Mouse (Mus musculus): ENCODE measurements around the gene Foxo1.

DNA sequence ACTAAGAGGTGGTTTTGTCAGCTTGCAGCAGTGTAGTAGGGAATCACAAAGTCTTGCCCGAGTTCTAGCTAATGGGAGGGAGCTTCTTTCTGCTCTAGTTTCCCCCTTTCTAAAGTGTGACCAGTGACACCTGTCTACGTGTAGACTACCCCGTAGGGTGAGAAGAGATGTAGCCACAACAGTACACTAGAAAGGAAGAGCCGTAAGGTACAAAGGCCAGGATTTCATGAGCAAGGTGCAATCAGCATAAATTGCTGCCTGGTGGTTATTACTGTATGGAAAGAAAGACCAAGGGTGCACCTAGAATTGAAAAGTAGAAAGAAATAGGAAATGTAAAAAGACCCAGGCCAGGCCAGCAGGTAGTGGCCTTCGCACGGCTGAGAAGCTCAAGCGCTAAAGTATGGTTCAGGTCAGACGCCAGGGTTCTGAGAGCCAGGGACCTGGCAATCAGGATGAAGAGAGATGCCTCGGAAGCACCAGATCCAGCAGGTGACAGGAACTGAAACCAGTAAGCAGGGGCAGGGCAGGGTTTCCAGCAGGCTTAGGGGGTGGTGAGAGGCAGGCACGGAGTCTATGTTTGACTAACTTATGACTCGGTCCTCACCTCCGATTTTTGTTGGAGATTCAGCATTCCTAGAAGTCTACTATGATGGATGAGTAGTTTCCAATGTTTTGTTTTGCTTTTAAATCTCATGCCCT, 72.3 kb downstream of the Foxo1 start:
- no peak for TF ChIP-seq CTCF (IDR thresholded peaks at IDR 0.05; ENCODE audit: borderline replicate concordance, insufficient read depth, low read length)
- no peak for TF ChIP-seq POLR2A (IDR thresholded peaks at IDR 0.05; ENCODE audit: low read depth, low read length)

Measured in embryonic fibroblast, embryonic 13.5 days (primary cell).